Comparison of ENCODE assay signal across 1 mouse cellular context in genomic region chr5:73255321-73256251, GRCm38 (mm10).
TF ChIP-seq lines count a peak whose summit lies in the region.

No protein-coding gene starts in this region.

TF ChIP-seq in CH12.LX, 34 proteins besides CTCF, POLR2A, EP300 and RAD21 (continued from another document):
- TF ChIP-seq MXI1 (IDR thresholded peaks at IDR 0.05; ENCODE audit: low read depth, low read length): peak; percentile 48; the same call in 1 of the 2 replicates
- peak; percentile 93; the same call in 1 of the 2 replicates for TF ChIP-seq UBTF (IDR thresholded peaks at IDR 0.05; ENCODE audit: low read depth, low read length)
